Mouse (Mus musculus): Measurements from ENCODE around the gene Olfr584.

Olfr584 gene

GRCm38 (mm10) chr7:103081585-103081984 lies at the start of gene Olfr584:
Gene Olfr584, plus strand, starts transcription at chr7:103081885.
- DNase-seq: no peak

- DNase-seq: no peak
These were observed 44.0 kb upstream of the Olfr584 start, which contains the start of gene Olfr582 for GRCm38 (mm10) chr7:103037724-103038123. Gene Olfr582, plus strand, starts transcription at chr7:103038024.

- DNase-seq: no peak
These were observed 30.7 kb upstream of the Olfr584 start, which contains the start of gene Olfr583 for GRCm38 (mm10) chr7:103051000-103051399. Gene Olfr583, plus strand, starts transcription at chr7:103051300.

- DNase-seq: no peak
These were observed 15.7 kb downstream of the Olfr584 start, which contains the start of gene Olfr585 for GRCm38 (mm10) chr7:103097420-103097819. Gene Olfr585, plus strand, starts transcription at chr7:103097720.

GRCm38 (mm10) chr7:103119406-103119805 lies 37.7 kb downstream of the Olfr584 start:
- DNase-seq: no peak

GRCm38 (mm10) chr7:103125538-103125937 lies 43.9 kb downstream of the Olfr584 start, which contains the start of gene Olfr586:
Gene Olfr586, minus strand, starts transcription at chr7:103125638.
- no peak for DNase-seq
